Mouse (Mus musculus): ENCODE data around the gene Actg1. TPM values are rescaled to one million over a fixed set of nuclear protein-coding genes. Genes with fewer than 3 reads are reported as not detected.
A peak's percentile ranks its signal among the peaks of the same experiment; 100 is the strongest.

Gene Actg1
- polyA plus RNA-seq, 1 experiment from 2014 or later, result 545 TPM

- Histone ChIP-seq H3K4me3 (ENCODE audit: low read depth, low read length) (peak within 1 kb of the TSS; percentile 75), H3K4me1 (ENCODE audit: control insufficient read depth, low read depth, low read length) (peaks cover 19% of the 10 kb centered on the region), H3K36me3 (ENCODE audit: control insufficient read depth, insufficient read depth) (peaks cover 26% of the 10 kb centered on the region), H3K4me2 (ENCODE audit: low read depth, low read length) (peak within 1 kb of the TSS; percentile 99), H3K27ac (ENCODE audit: low read length) (peak within 1 kb of the TSS; percentile 26; the same call in 1 of the 2 replicates), H3K27me3 (ENCODE audit: control insufficient read depth, insufficient read depth, low read depth, low read length) (no peaks in the 10 kb centered on the region), H3K9ac (ENCODE audit: low read depth, low read length) (peak within 1 kb of the TSS; percentile 70), H3K9me3 (replicated peaks; ENCODE audit: control insufficient read depth, low read length) (no peaks in the 10 kb centered on the region)
- peak; percentile 92 for ATAC-seq (ENCODE audit: low read depth)
- WGBS (ENCODE audit: insufficient replicate concordance), result 10% methylated on average over 54 of the region's 54 CpGs
Observed at GRCm38 (mm10) chr11:120378611-120379540, 30.5 kb upstream of the Actg1 start, which contains the start of gene Faap100. Faap100 (minus strand) TSS chr11:120378764.

- peak overlapping the region; percentile 75 for H3K4me3 ChIP-seq (ENCODE audit: low read depth, low read length)
- peak overlapping the region; percentile 70 for H3K9ac ChIP-seq (ENCODE audit: low read depth, low read length)
- no peaks in the 10 kb centered on the region for H3K27me3 ChIP-seq (ENCODE audit: control insufficient read depth, insufficient read depth, low read depth, low read length)
- WGBS (ENCODE audit: insufficient replicate concordance), result 2% methylated on average over 40 of the region's 40 CpGs
- H3K27ac ChIP-seq (ENCODE audit: low read length), result peak overlapping the region; percentile 20; the same call in 1 of the 2 replicates
- H3K36me3 ChIP-seq (ENCODE audit: control insufficient read depth, insufficient read depth), result peaks cover 23% of the 10 kb centered on the region
- peaks cover 19% of the 10 kb centered on the region for H3K4me1 ChIP-seq (ENCODE audit: control insufficient read depth, low read depth, low read length)
- no peaks in the 10 kb centered on the region for H3K9me3 ChIP-seq (replicated peaks; ENCODE audit: control insufficient read depth, low read length)
- peak; percentile 51 for ATAC-seq (ENCODE audit: low read depth)
- peak overlapping the region; percentile 99 for H3K4me2 ChIP-seq (ENCODE audit: low read depth, low read length)
Observed at GRCm38 (mm10) chr11:120378031-120378610, 29.8 kb upstream of the Actg1 start.

- Histone ChIP-seq H3K9ac (ENCODE audit: low read depth, low read length) (no peak overlapping the region), H3K36me3 (ENCODE audit: control insufficient read depth, insufficient read depth) (peaks cover 17% of the 10 kb centered on the region), H3K9me3 (replicated peaks; ENCODE audit: control insufficient read depth, low read length) (no peaks in the 10 kb centered on the region), H3K4me1 (ENCODE audit: control insufficient read depth, low read depth, low read length) (peaks cover 19% of the 10 kb centered on the region), H3K27ac (ENCODE audit: low read length) (no peak overlapping the region), H3K4me3 (ENCODE audit: low read depth, low read length) (peak overlapping the region; percentile 75; the same call in 1 of the 2 replicates), H3K4me2 (ENCODE audit: low read depth, low read length) (no peak overlapping the region), H3K27me3 (ENCODE audit: control insufficient read depth, insufficient read depth, low read depth, low read length) (no peaks in the 10 kb centered on the region)
- 65% methylated on average over 10 of the region's 10 CpGs for WGBS (ENCODE audit: insufficient replicate concordance)
- no peak for ATAC-seq (ENCODE audit: low read depth)
Observed at GRCm38 (mm10) chr11:120377337-120377736, 29.0 kb upstream of the Actg1 start.

GRCm38 (mm10) chr11:120376302-120377160, 28.2 kb upstream of the Actg1 start:
- Histone ChIP-seq H3K27ac (ENCODE audit: low read length) (no peak overlapping the region), H3K9me3 (replicated peaks; ENCODE audit: control insufficient read depth, low read length) (no peaks in the 10 kb centered on the region), H3K4me1 (ENCODE audit: control insufficient read depth, low read depth, low read length) (peaks cover 19% of the 10 kb centered on the region), H3K4me3 (ENCODE audit: low read depth, low read length) (no peak overlapping the region), H3K9ac (ENCODE audit: low read depth, low read length) (no peak overlapping the region), H3K36me3 (ENCODE audit: control insufficient read depth, insufficient read depth) (peaks cover 9% of the 10 kb centered on the region), H3K27me3 (ENCODE audit: control insufficient read depth, insufficient read depth, low read depth, low read length) (no peaks in the 10 kb centered on the region), H3K4me2 (ENCODE audit: low read depth, low read length) (no peak overlapping the region)
- ATAC-seq (ENCODE audit: low read depth), result no peak
- WGBS (ENCODE audit: insufficient replicate concordance), result 75% methylated on average over 17 of the region's 17 CpGs

- no peak for ATAC-seq (ENCODE audit: low read depth)
- no peaks in the 10 kb centered on the region for H3K27me3 ChIP-seq (ENCODE audit: control insufficient read depth, insufficient read depth, low read depth, low read length)
Observed at GRCm38 (mm10) chr11:120375324-120375723, 27.0 kb upstream of the Actg1 start.

GRCm38 (mm10) chr11:120373820-120374586, 25.7 kb upstream of the Actg1 start:
- no peaks in the 10 kb centered on the region for H3K27me3 ChIP-seq (ENCODE audit: control insufficient read depth, insufficient read depth, low read depth, low read length)
- H3K4me3 ChIP-seq (ENCODE audit: low read depth, low read length), result no peak overlapping the region
- H3K4me2 ChIP-seq (ENCODE audit: low read depth, low read length), result no peak overlapping the region
- H3K9me3 ChIP-seq (replicated peaks; ENCODE audit: control insufficient read depth, low read length), result no peaks in the 10 kb centered on the region
- ATAC-seq (ENCODE audit: low read depth), result no peak
- WGBS (ENCODE audit: insufficient replicate concordance), result 79% methylated on average over 23 of the region's 23 CpGs
- no peaks in the 10 kb centered on the region; the same call in none of the 2 replicates for H3K36me3 ChIP-seq (ENCODE audit: control insufficient read depth, insufficient read depth)
- no peak overlapping the region for H3K27ac ChIP-seq (ENCODE audit: low read length)
- H3K4me1 ChIP-seq (ENCODE audit: control insufficient read depth, low read depth, low read length), result peaks cover 14% of the 10 kb centered on the region
- no peak overlapping the region for H3K9ac ChIP-seq (ENCODE audit: low read depth, low read length)

More at GRCm38 (mm10) chr11:120375324-120375723, 27.0 kb upstream of the Actg1 start:
- H3K4me3 ChIP-seq (ENCODE audit: low read depth, low read length), result no peak overlapping the region
- WGBS (ENCODE audit: insufficient replicate concordance), result 82% methylated on average over 10 of the region's 10 CpGs
- peaks cover 19% of the 10 kb centered on the region for H3K4me1 ChIP-seq (ENCODE audit: control insufficient read depth, low read depth, low read length)
- H3K36me3 ChIP-seq (ENCODE audit: control insufficient read depth, insufficient read depth), result no peaks in the 10 kb centered on the region; the same call in none of the 2 replicates
- H3K27ac ChIP-seq (ENCODE audit: low read length), result no peak overlapping the region
- H3K9ac ChIP-seq (ENCODE audit: low read depth, low read length), result no peak overlapping the region
- H3K9me3 ChIP-seq (replicated peaks; ENCODE audit: control insufficient read depth, low read length), result no peaks in the 10 kb centered on the region
- H3K4me2 ChIP-seq (ENCODE audit: low read depth, low read length), result no peak overlapping the region

- H3K9ac ChIP-seq (ENCODE audit: low read depth, low read length), result no peak overlapping the region
- 72% methylated on average over 13 of the region's 13 CpGs for WGBS (ENCODE audit: insufficient replicate concordance)
Observed at GRCm38 (mm10) chr11:120373025-120373424, 24.7 kb upstream of the Actg1 start.

GRCm38 (mm10) chr11:120369656-120370055, 21.3 kb upstream of the Actg1 start:
- Histone ChIP-seq H3K27me3 (ENCODE audit: control insufficient read depth, insufficient read depth, low read depth, low read length) (no peaks in the 10 kb centered on the region), H3K27ac (ENCODE audit: low read length) (no peak overlapping the region), H3K4me3 (ENCODE audit: low read depth, low read length) (no peak overlapping the region), H3K4me1 (ENCODE audit: control insufficient read depth, low read depth, low read length) (no peaks in the 10 kb centered on the region; the same call in 1 of the 2 replicates), H3K9ac (ENCODE audit: low read depth, low read length) (no peak overlapping the region), H3K36me3 (ENCODE audit: control insufficient read depth, insufficient read depth) (no peaks in the 10 kb centered on the region; the same call in 1 of the 2 replicates), H3K4me2 (ENCODE audit: low read depth, low read length) (no peak overlapping the region), H3K9me3 (replicated peaks; ENCODE audit: control insufficient read depth, low read length) (no peaks in the 10 kb centered on the region)
- WGBS (ENCODE audit: insufficient replicate concordance), result 49% methylated on average over 8 of the region's 8 CpGs
- ATAC-seq (ENCODE audit: low read depth), result peak; percentile 70

More at GRCm38 (mm10) chr11:120373025-120373424, 24.7 kb upstream of the Actg1 start:
- Histone ChIP-seq H3K9me3 (replicated peaks; ENCODE audit: control insufficient read depth, low read length) (no peaks in the 10 kb centered on the region), H3K4me3 (ENCODE audit: low read depth, low read length) (no peak overlapping the region), H3K4me1 (ENCODE audit: control insufficient read depth, low read depth, low read length) (peaks cover 9% of the 10 kb centered on the region), H3K4me2 (ENCODE audit: low read depth, low read length) (no peak overlapping the region), H3K36me3 (ENCODE audit: control insufficient read depth, insufficient read depth) (no peaks in the 10 kb centered on the region; the same call in none of the 2 replicates), H3K27ac (ENCODE audit: low read length) (no peak overlapping the region), H3K27me3 (ENCODE audit: control insufficient read depth, insufficient read depth, low read depth, low read length) (no peaks in the 10 kb centered on the region)
- ATAC-seq (ENCODE audit: low read depth), result no peak
